Mouse (Mus musculus): ENCODE data around the gene Gpr162.

DNA sequence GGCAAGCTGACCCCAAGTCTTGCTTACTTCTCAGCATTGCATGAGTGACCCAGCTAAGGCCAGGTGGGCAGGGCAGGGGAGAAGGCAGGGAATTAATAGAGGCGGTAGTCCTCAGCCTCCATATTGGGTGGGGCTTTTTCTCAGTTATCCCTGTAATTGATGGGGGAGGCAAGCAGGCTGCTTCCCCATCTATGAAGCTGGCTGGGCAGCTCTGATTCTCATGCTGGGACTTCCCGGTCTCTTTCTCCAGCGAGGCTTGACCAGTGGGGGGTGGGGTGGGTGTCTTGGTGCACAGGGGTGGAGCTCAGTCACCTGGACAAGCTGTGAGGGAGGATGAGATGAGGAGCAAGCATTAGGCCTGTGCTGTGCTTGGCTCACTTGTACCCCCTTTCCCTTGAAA, 2.0 kb downstream of the Gpr162 start:
- TF ChIP-seq POLR2A (IDR thresholded peaks at IDR 0.05; ENCODE audit: borderline replicate concordance, control insufficient read depth, low read depth, low read length) (no peak), CTCF (IDR thresholded peaks at IDR 0.05; ENCODE audit: control insufficient read depth, insufficient read depth, low read length) (no peak)

Data from bone marrow, adult 2 months (tissue).